Mouse (Mus musculus) midbrain, embryonic 10.5 days (tissue): Measurements from ENCODE around the gene Gpr1. TPM values are rescaled to one million over a fixed set of nuclear protein-coding genes. Genes with fewer than 3 reads are reported as not detected.
"Not testable (repeated sequence)": the region's sequence is repeated elsewhere in the genome, so short reads cannot be mapped to it uniquely, and the experiment has no call there.

Source experiments
- DNase-seq: peaks from one replicate; pipeline ENCODE4 v3.0.0-alpha.2; 2017; ENCODE audit warnings: low spot score
- H3K27ac ChIP-seq: fragments of 300-500 bp; sonication (generic); replicated peaks from 2 replicates; pipeline ENCODE4 v1.5.1; 2016; ENCODE audit warnings: mild to moderate bottlenecking
- H3K27me3 ChIP-seq: fragments of 300-500 bp; sonication (generic); 2 replicates; pipeline ENCODE4 v1.6.1; 2016; ENCODE audit warnings: low read depth, mild to moderate bottlenecking; ENCODE audit not compliant: poor library complexity, severe bottlenecking
- H3K36me3 ChIP-seq: fragments of 300-500 bp; sonication (generic); 2 replicates; pipeline ENCODE4 v1.6.1; 2016; ENCODE audit warnings: mild to moderate bottlenecking, moderate library complexity
- H3K4me1 ChIP-seq: fragments of 300-500 bp; sonication (generic); 2 replicates; pipeline ENCODE4 v1.6.1; 2016
- H3K4me3 ChIP-seq: fragments of 300-500 bp; sonication (generic); 2 replicates; pipeline ENCODE4 v1.5.1; 2016; ENCODE audit warnings: mild to moderate bottlenecking, moderate library complexity
- H3K9me3 ChIP-seq: fragments of 300-500 bp; sonication (generic); replicated peaks from 2 replicates; pipeline ENCODE4 v1.6.1; 2016; ENCODE audit warnings: mild to moderate bottlenecking
- WGBS: fragments of 180-500 bp; shearing (Covaris S2); methylation state at CpG from one replicate; pipeline ENCODE4 v1.1.7; 2016; 5-methylcytosine and 5-hydroxymethylcytosine counted together
- microRNA-seq: library from miRNA; unstranded; fragments of <30 nt; microRNA quantifications from one replicate; pipeline ENCODE4, GENCODE M21; 2017
- polyA plus RNA-seq: library from polyadenylated mRNA; unstranded; fragments of >200 nt; fragmentation: Nextera tagmentation; extraction: Ambion mirVana; gene quantifications from 2 replicates; pipeline ENCODE4 v1.2.1, GENCODE M21; 2016

Gene Gpr1
- polyA plus RNA-seq, 1 experiment from 2014 or later = 0.25 TPM

GRCm38 (mm10) chr1:63168638-63169037 is 45.7 kb downstream of the Gpr1 start:
- no peak overlapping the region for H3K4me3 ChIP-seq
- H3K9me3 ChIP-seq = no peaks in the 10 kb centered on the region
- no peaks in the 10 kb centered on the region for H3K4me1 ChIP-seq
- no peak overlapping the region for H3K27ac ChIP-seq
- 86% methylated on average over 2 of the region's 2 CpGs for WGBS
- H3K36me3 ChIP-seq = peaks cover 92% of the 10 kb centered on the region
- no peaks in the 10 kb centered on the region for H3K27me3 ChIP-seq
- DNase-seq = no peak

GRCm38 (mm10) chr1:63140231-63140630 is 74.1 kb downstream of the Gpr1 start:
- no peaks in the 10 kb centered on the region for H3K9me3 ChIP-seq
- no peak for DNase-seq
- H3K27ac ChIP-seq = no peak overlapping the region
- WGBS = 95% methylated on average over 13 of the region's 13 CpGs
- H3K27me3 ChIP-seq = no peaks in the 10 kb centered on the region
- H3K4me3 ChIP-seq = no peak overlapping the region
- H3K4me1 ChIP-seq = peaks cover 5% of the 10 kb centered on the region
- peaks cover 69% of the 10 kb centered on the region for H3K36me3 ChIP-seq

- peaks cover 52% of the 10 kb centered on the region for H3K36me3 ChIP-seq
- WGBS = 97% methylated on average over 1 of the region's 1 CpGs
- H3K4me3 ChIP-seq, H3K4me1 ChIP-seq, DNase-seq, H3K9me3 ChIP-seq, H3K27me3 ChIP-seq, H3K27ac ChIP-seq: not testable (repeated sequence)
Measured at GRCm38 (mm10) chr1:63138586-63138985, 75.8 kb downstream of the Gpr1 start.

GRCm38 (mm10) chr1:63137971-63138370 is 76.4 kb downstream of the Gpr1 start:
- no peak for DNase-seq
- WGBS = 93% methylated on average over 2 of the region's 2 CpGs
- H3K27ac ChIP-seq = no peak overlapping the region
- no peaks in the 10 kb centered on the region for H3K9me3 ChIP-seq
- no peak overlapping the region for H3K4me3 ChIP-seq
- no peaks in the 10 kb centered on the region for H3K27me3 ChIP-seq
- peaks cover 5% of the 10 kb centered on the region for H3K4me1 ChIP-seq
- H3K36me3 ChIP-seq = peaks cover 46% of the 10 kb centered on the region

GRCm38 (mm10) chr1:63134530-63134929 is 79.8 kb downstream of the Gpr1 start:
- Histone ChIP-seq H3K27ac (no peak overlapping the region), H3K4me3 (no peak overlapping the region), H3K27me3 (no peaks in the 10 kb centered on the region), H3K36me3 (peaks cover 16% of the 10 kb centered on the region), H3K9me3 (no peaks in the 10 kb centered on the region), H3K4me1 (peaks cover 13% of the 10 kb centered on the region)
- DNase-seq = no peak
- WGBS = 78% methylated on average over 3 of the region's 3 CpGs

Small RNAs within 50 kb of the gene (microRNA-seq; reads per million reads assigned to microRNA genes)
- not detected for gene Gm24557
- gene Gm27512 = not detected

Other genes starting within 250 kb of the Gpr1 start
- 9.8 and 10.9 TPM in 2 replicates for gene Ino80d, start 99.9 kb downstream of the Gpr1 start, polyA plus RNA-seq
- 538 and 588 TPM in 2 replicates for gene Eef1b2, start 37.7 kb downstream of the Gpr1 start, polyA plus RNA-seq
- gene Ndufs1, start 37.7 kb downstream of the Gpr1 start, polyA plus RNA-seq = 142 and 148 TPM in 2 replicates
- 18.1 and 19.3 TPM in 2 replicates for gene Zdbf2, start 58.7 kb upstream of the Gpr1 start, polyA plus RNA-seq
- gene Adam23, start 231.3 kb upstream of the Gpr1 start, polyA plus RNA-seq = 4.2 and 5.9 TPM in 2 replicates